Mouse (Mus musculus): ENCODE results near the gene Abcf2. TPM values are rescaled to one million over a fixed set of nuclear protein-coding genes. Genes with fewer than 3 reads are reported as not detected.

Abcf2 gene
- polyA plus RNA-seq, 1 experiment from 2014 or later, result 57.4 TPM

GRCm38 (mm10) chr5:24524522-24524921 lies 52.7 kb downstream of the Abcf2 start:
- no peak overlapping the region for H3K9ac ChIP-seq (ENCODE audit: low read length)
- no peaks in the 10 kb centered on the region for H3K36me3 ChIP-seq (ENCODE audit: control insufficient read depth, insufficient read depth, low read length)
- peaks cover 86% of the 10 kb centered on the region for H3K27me3 ChIP-seq (ENCODE audit: control insufficient read depth, insufficient read depth, low read length)
- no peaks in the 10 kb centered on the region for H3K9me3 ChIP-seq (ENCODE audit: control insufficient read depth, low read length)
- 17% methylated on average over 4 of the region's 4 CpGs for WGBS
- H3K4me1 ChIP-seq (ENCODE audit: control insufficient read depth in 2 of 2, insufficient read depth in 2 of 2, low read length in 2 of 2), result peaks cover 2 to 12% of the 10 kb centered on the region in 2 experiments; a peak in 3 of 4 replicates
- H3K4me3 ChIP-seq (ENCODE audit: control insufficient read depth in 1 of 2, insufficient read depth in 1 of 2, low read depth in 1 of 2, low read length in 2 of 2), result no peak overlapping the region
- no peak overlapping the region for H3K4me2 ChIP-seq (ENCODE audit: low read length)
- ATAC-seq (ENCODE audit: insufficient number of reproducible peaks, insufficient read depth, low FRiP score, low read depth), result no peak
- no peak overlapping the region for H3K27ac ChIP-seq (replicated peaks in 1 of 2; ENCODE audit: control insufficient read depth in 1 of 2, insufficient read depth in 1 of 2, low read depth in 2 of 2, low read length in 2 of 2)

GRCm38 (mm10) chr5:24523806-24524205 lies 53.5 kb downstream of the Abcf2 start:
- Histone ChIP-seq H3K4me1 (ENCODE audit: control insufficient read depth in 2 of 2, insufficient read depth in 2 of 2, low read length in 2 of 2) (peaks cover 2 to 12% of the 10 kb centered on the region in 2 experiments; a peak in 3 of 4 replicates), H3K9me3 (ENCODE audit: control insufficient read depth, low read length) (no peaks in the 10 kb centered on the region), H3K27me3 (ENCODE audit: control insufficient read depth, insufficient read depth, low read length) (peaks cover 79% of the 10 kb centered on the region), H3K9ac (ENCODE audit: low read length) (no peak overlapping the region), H3K4me2 (ENCODE audit: low read length) (no peak overlapping the region), H3K4me3 (ENCODE audit: control insufficient read depth in 1 of 2, insufficient read depth in 1 of 2, low read depth in 1 of 2, low read length in 2 of 2) (no peak overlapping the region), H3K36me3 (ENCODE audit: control insufficient read depth, insufficient read depth, low read length) (no peaks in the 10 kb centered on the region), H3K27ac (replicated peaks in 1 of 2; ENCODE audit: control insufficient read depth in 1 of 2, insufficient read depth in 1 of 2, low read depth in 2 of 2, low read length in 2 of 2) (no peak overlapping the region)
- no peak for ATAC-seq (ENCODE audit: insufficient number of reproducible peaks, insufficient read depth, low FRiP score, low read depth)
- 57% methylated on average over 8 of the region's 8 CpGs for WGBS

GRCm38 (mm10) chr5:24521366-24521765 lies 55.9 kb downstream of the Abcf2 start:
- peaks cover 58% of the 10 kb centered on the region for H3K27me3 ChIP-seq (ENCODE audit: control insufficient read depth, insufficient read depth, low read length)
- H3K9me3 ChIP-seq (ENCODE audit: control insufficient read depth, low read length), result no peaks in the 10 kb centered on the region
- ATAC-seq (ENCODE audit: insufficient number of reproducible peaks, insufficient read depth, low FRiP score, low read depth), result no peak
- 68% methylated on average over 8 of the region's 8 CpGs for whole genome bisulfite sequencing
- H3K4me2 ChIP-seq (ENCODE audit: low read length), result no peak overlapping the region
- peaks cover 0 to 4% of the 10 kb centered on the region in 2 experiments; a peak in 3 of 4 replicates for H3K4me1 ChIP-seq (ENCODE audit: control insufficient read depth in 2 of 2, insufficient read depth in 2 of 2, low read length in 2 of 2)
- no peak overlapping the region for H3K27ac ChIP-seq (replicated peaks in 1 of 2; ENCODE audit: control insufficient read depth in 1 of 2, insufficient read depth in 1 of 2, low read depth in 2 of 2, low read length in 2 of 2)
- H3K36me3 ChIP-seq (ENCODE audit: control insufficient read depth, insufficient read depth, low read length), result no peaks in the 10 kb centered on the region
- H3K9ac ChIP-seq (ENCODE audit: low read length), result no peak overlapping the region
- H3K4me3 ChIP-seq (ENCODE audit: control insufficient read depth in 1 of 2, insufficient read depth in 1 of 2, low read depth in 1 of 2, low read length in 2 of 2), result no peak overlapping the region

MicroRNAs within 50 kb of the gene (microRNA counts, 519-probe panel; counts per million panel counts)
- 322 counts per million, percentile 70 among the panel's probes with 10 or more counts for microRNA mmu-miR-671-3p
- 322 counts per million, percentile 70 among the panel's probes with 10 or more counts for microRNA mmu-miR-671-5p

Small RNAs within 50 kb of the gene (microRNA-seq; reads per million reads assigned to microRNA genes)
- 446 reads per million, percentile 71 among the genes with 10 or more reads in this experiment for gene Mir671

Other genes with a start within 250 kb of the Abcf2 start
- gene Kcnh2, start 225.9 kb downstream of the Abcf2 start, polyA plus RNA-seq (2014; fragmentation: Nextera tagmentation; extraction: Ambion mirVana), result 23.5 and 32.9 TPM in 2 replicates
- 27.7 and 28.2 TPM in 2 replicates for gene Nos3, start 212.7 kb downstream of the Abcf2 start, polyA plus RNA-seq (2014; fragmentation: Nextera tagmentation; extraction: Ambion mirVana)
- gene Atg9b, start 185.3 kb downstream of the Abcf2 start, polyA plus RNA-seq (2014; fragmentation: Nextera tagmentation; extraction: Ambion mirVana), result 1.0 and 1.5 TPM in 2 replicates
- gene Abcb8, start 183.8 kb downstream of the Abcf2 start, polyA plus RNA-seq (2014; fragmentation: Nextera tagmentation; extraction: Ambion mirVana), result 52.7 and 56.1 TPM in 2 replicates
- gene Asic3, start 164.1 kb downstream of the Abcf2 start, polyA plus RNA-seq (2014; fragmentation: Nextera tagmentation; extraction: Ambion mirVana), result 0.12 TPM in 1 of 2 replicates, not detected in the other
- 28.6 and 31.0 TPM in 2 replicates for gene Cdk5, start 153.9 kb downstream of the Abcf2 start, polyA plus RNA-seq (2014; fragmentation: Nextera tagmentation; extraction: Ambion mirVana)
- 18.7 and 20.4 TPM in 2 replicates for gene Slc4a2, start 153.6 kb downstream of the Abcf2 start, polyA plus RNA-seq (2014; fragmentation: Nextera tagmentation; extraction: Ambion mirVana)
- 157 and 181 TPM in 2 replicates for gene Fastk, start 132.2 kb downstream of the Abcf2 start, polyA plus RNA-seq (2014; fragmentation: Nextera tagmentation; extraction: Ambion mirVana)
- gene Tmub1, start 129.6 kb downstream of the Abcf2 start, polyA plus RNA-seq (2014; fragmentation: Nextera tagmentation; extraction: Ambion mirVana), result 18.3 and 20.5 TPM in 2 replicates
- 36.7 and 38.7 TPM in 2 replicates for gene Agap3, start 125.3 kb downstream of the Abcf2 start, polyA plus RNA-seq (2014; fragmentation: Nextera tagmentation; extraction: Ambion mirVana)
- 0.05 and 0.07 TPM in 2 replicates for gene Gbx1, start 50.3 kb downstream of the Abcf2 start, polyA plus RNA-seq (2014; fragmentation: Nextera tagmentation; extraction: Ambion mirVana)
- gene Asb10, start 36.5 kb downstream of the Abcf2 start, polyA plus RNA-seq (2014; fragmentation: Nextera tagmentation; extraction: Ambion mirVana), result 5.0 and 6.3 TPM in 2 replicates
- gene 4931409K22Rik, start 20.7 kb downstream of the Abcf2 start, polyA plus RNA-seq (2014; fragmentation: Nextera tagmentation; extraction: Ambion mirVana), result not detected in 2 replicates
- gene Chpf2, start 9.3 kb upstream of the Abcf2 start, polyA plus RNA-seq (2014; fragmentation: Nextera tagmentation; extraction: Ambion mirVana), result 8.6 and 8.9 TPM in 2 replicates
- 71.0 and 78.4 TPM in 2 replicates for gene Smarcd3, start 46.9 kb upstream of the Abcf2 start, polyA plus RNA-seq (2014; fragmentation: Nextera tagmentation; extraction: Ambion mirVana)
- 27.5 and 28.0 TPM in 2 replicates for gene Nub1, start 108.1 kb upstream of the Abcf2 start, polyA plus RNA-seq (2014; fragmentation: Nextera tagmentation; extraction: Ambion mirVana)
- gene Wdr86, start 153.3 kb upstream of the Abcf2 start, polyA plus RNA-seq (2014; fragmentation: Nextera tagmentation; extraction: Ambion mirVana), result 7.7 and 9.6 TPM in 2 replicates
- 1.5 TPM in 1 of 2 replicates, not detected in the other for gene Crygn, start 180.5 kb upstream of the Abcf2 start, polyA plus RNA-seq (2014; fragmentation: Nextera tagmentation; extraction: Ambion mirVana)